9 mouse cellular contexts compared by ENCODE assay signal in the genomic region with DNA sequence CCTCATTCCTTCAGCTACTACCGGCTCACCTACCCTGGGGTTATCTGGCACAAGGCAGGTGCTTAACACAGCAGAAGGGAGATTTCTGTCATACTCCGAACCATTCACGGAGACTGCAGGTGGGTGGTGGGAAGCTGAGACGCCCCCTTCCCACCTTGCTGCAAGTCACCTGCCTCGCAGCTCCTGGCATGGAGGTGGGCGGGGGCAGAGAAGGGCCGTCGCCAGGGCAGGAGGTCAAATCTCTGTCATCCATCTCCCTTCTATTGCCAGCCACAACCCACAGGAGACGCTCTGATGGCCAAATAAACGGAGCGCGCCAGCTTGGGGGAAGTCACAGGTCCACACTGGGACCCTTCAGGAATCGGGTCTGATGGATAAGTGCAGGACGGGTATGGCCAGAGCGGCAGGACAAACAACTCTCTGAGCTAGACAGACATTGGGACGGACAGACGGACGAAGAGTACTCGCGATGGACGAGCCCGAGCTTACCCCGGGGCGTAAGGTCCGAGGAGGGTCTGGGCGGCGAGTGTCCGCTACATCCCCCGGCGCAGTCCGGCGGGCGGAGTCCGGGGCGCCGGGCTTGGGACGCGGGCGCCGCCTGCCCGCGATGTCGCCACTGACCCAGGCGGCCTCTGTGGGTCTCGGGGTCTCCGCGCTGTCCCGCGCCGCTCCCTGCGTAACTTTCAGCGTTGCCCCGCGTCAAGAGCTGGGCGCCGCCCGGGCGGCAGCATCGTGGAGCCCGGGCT. TPM values are rescaled to one million over a fixed set of nuclear protein-coding genes. Genes with fewer than 3 reads are reported as not detected.
DNase-seq lines count a peak whose midpoint lies in the region; ATAC-seq and TF ChIP-seq lines count a peak whose summit lies in the region.
"Had no signal": no experiment of that assay in that cellular context is flagged by ENCODE, and none has a peak within 500 bp of the region (broad histone marks: within the 10 kb centered on the region; RNA-seq: fewer than 3 reads in every experiment).

A gene (minus strand): TSS at position 535 of the 746 bp plus-strand sequence.

- H3K9ac ChIP-seq in heart, embryonic 12.5 days = peak within 1 kb of the TSS; percentile 64
- H3K9ac ChIP-seq in ES-Bruce4 (ENCODE audit: low read depth, poor library complexity, severe bottlenecking) = peak within 1 kb of the TSS; percentile 90
- H3K9ac ChIP-seq in forebrain, embryonic 16.5 days (replicated peaks; ENCODE audit: low read depth, low read length) = peak within 1 kb of the TSS; percentile 57
- peak within 1 kb of the TSS; percentile 42 for H3K9ac ChIP-seq in limb, embryonic 15.5 days

- TF ChIP-seq POLR2A in ES-Bruce4 (IDR thresholded peaks at IDR 0.05; ENCODE audit: insufficient read depth, low read length) = no peak

- H3K27ac ChIP-seq in heart, embryonic 12.5 days (ENCODE audit: poor library complexity, severe bottlenecking) = no peak within 1 kb of the TSS
- H3K27ac ChIP-seq in ES-Bruce4 (ENCODE audit: insufficient read depth, low read length) = no peak within 1 kb of the TSS
- no peak within 1 kb of the TSS for H3K27ac ChIP-seq in forebrain, embryonic 16.5 days (ENCODE audit: low read length)
- no peak within 1 kb of the TSS for H3K27ac ChIP-seq in limb, embryonic 15.5 days

- no peaks in the 10 kb centered on the region for H3K9me3 ChIP-seq in heart, embryonic 12.5 days (replicated peaks)
- H3K9me3 ChIP-seq in ES-Bruce4 (replicated peaks; ENCODE audit: control insufficient read depth, insufficient read depth, low read length, poor library complexity, severe bottlenecking) = no peaks in the 10 kb centered on the region
- H3K9me3 ChIP-seq in forebrain, embryonic 16.5 days (ENCODE audit: control insufficient read depth, low read length) = no peaks in the 10 kb centered on the region
- no peaks in the 10 kb centered on the region for H3K9me3 ChIP-seq in limb, embryonic 15.5 days

- 2% methylated on average over 60 of the region's 60 CpGs for WGBS in heart, embryonic 12.5 days
- under 1% methylated on average over 39 of the region's 60 CpGs for WGBS in forebrain, embryonic 16.5 days
- WGBS in limb, embryonic 15.5 days = under 1% methylated on average over 53 of the region's 60 CpGs

- H3K4me1 ChIP-seq in heart, embryonic 12.5 days (replicated peaks) = peaks cover 51% of the 10 kb centered on the region
- peaks cover 2% of the 10 kb centered on the region for H3K4me1 ChIP-seq in ES-Bruce4 (ENCODE audit: control insufficient read depth, insufficient read depth, low read length)
- peaks cover 25% of the 10 kb centered on the region for H3K4me1 ChIP-seq in forebrain, embryonic 16.5 days (replicated peaks; ENCODE audit: control insufficient read depth, insufficient read depth, low read length)
- peaks cover 17% of the 10 kb centered on the region for H3K4me1 ChIP-seq in limb, embryonic 15.5 days

- DNase-seq in heart, postnatal 4 days = no peak
- no peak for DNase-seq in urinary bladder, postnatal 25 days (ENCODE audit: low spot score)
- DNase-seq in yolk sac, embryonic 10.5 days (ENCODE audit: low spot score) = no peak

- peak within 1 kb of the TSS; percentile 100 for H3K4me2 ChIP-seq in heart, embryonic 12.5 days
- peak within 1 kb of the TSS; percentile 99 for H3K4me2 ChIP-seq in forebrain, embryonic 16.5 days (ENCODE audit: low read length)
- peak within 1 kb of the TSS; percentile 100 for H3K4me2 ChIP-seq in limb, embryonic 15.5 days

- no peak for TF ChIP-seq CTCF in ES-Bruce4 (IDR thresholded peaks at IDR 0.05; ENCODE audit: low read depth, low read length)

- TF ChIP-seq EP300 in ES-Bruce4 (IDR thresholded peaks at IDR 0.05; ENCODE audit: insufficient read depth, low read depth, low read length) = no peak

- no peaks in the 10 kb centered on the region for H3K36me3 ChIP-seq in heart, embryonic 12.5 days
- H3K36me3 ChIP-seq in ES-Bruce4 (ENCODE audit: control insufficient read depth, insufficient read depth, low read length, poor library complexity, severe bottlenecking) = no peaks in the 10 kb centered on the region
- no peaks in the 10 kb centered on the region for H3K36me3 ChIP-seq in forebrain, embryonic 16.5 days (ENCODE audit: control insufficient read depth, insufficient read depth)
- H3K36me3 ChIP-seq in limb, embryonic 15.5 days = no peaks in the 10 kb centered on the region

- ATAC-seq in heart, embryonic 12.5 days (ENCODE audit: insufficient number of reproducible peaks, low FRiP score) = no peak
- peak; percentile 1; the same call in 1 of the 2 replicates for ATAC-seq in forebrain, embryonic 16.5 days
- ATAC-seq in limb, embryonic 15.5 days (ENCODE audit: insufficient number of reproducible peaks, low FRiP score, low TSS enrichment, low read depth) = no peak
- ATAC-seq in megakaryocyte progenitor cell, adult 5-6 weeks (replicated peaks; ENCODE audit: poor library complexity) = no peak

- peak within 1 kb of the TSS; percentile 55 for H3K4me3 ChIP-seq in heart, embryonic 12.5 days
- H3K4me3 ChIP-seq in ES-Bruce4 (ENCODE audit: low read depth, low read length) = peak within 1 kb of the TSS; percentile 72
- peak within 1 kb of the TSS; percentile 61 for H3K4me3 ChIP-seq in forebrain, embryonic 16.5 days (replicated peaks; ENCODE audit: low read length)
- peak within 1 kb of the TSS; percentile 56 for H3K4me3 ChIP-seq in limb, embryonic 15.5 days

- peaks cover 86% of the 10 kb centered on the region for H3K27me3 ChIP-seq in heart, embryonic 12.5 days (replicated peaks)
- H3K27me3 ChIP-seq in ES-Bruce4 (ENCODE audit: control insufficient read depth, insufficient read depth, low read length, poor library complexity, severe bottlenecking) = peaks cover 3% of the 10 kb centered on the region; the same call in 1 of the 2 replicates
- H3K27me3 ChIP-seq in forebrain, embryonic 16.5 days (replicated peaks; ENCODE audit: control insufficient read depth, insufficient read depth, low read length) = peaks cover 39% of the 10 kb centered on the region
- peaks cover 92% of the 10 kb centered on the region for H3K27me3 ChIP-seq in limb, embryonic 15.5 days

RNA-seq across cellular contexts. Expression of the gene that starts here (rescaled TPM):
- 0.14 and 0.41 TPM in 2 replicates for polyA plus RNA-seq in heart, embryonic 12.5 days (2016; fragmentation: Nextera tagmentation; extraction: Ambion mirVana)
- total RNA-seq in heart, postnatal 4 days (2021) = 1 to 10 TPM; 1.3 to 1.7 TPM
- 4.5 TPM in 2 replicates for polyA plus RNA-seq in ES-Bruce4 (2011; ENCODE audit: insufficient read depth, insufficient read length, low read depth, missing spikeins)
- 0.11 and 0.43 TPM in 2 replicates for polyA plus RNA-seq in forebrain, embryonic 16.5 days (2015; fragmentation: Nextera tagmentation; extraction: Ambion mirVana)
- polyA plus RNA-seq in limb, embryonic 15.5 days (2015; fragmentation: Nextera tagmentation; extraction: Ambion mirVana) = not detected in 2 replicates
- not detected in 2 replicates for total RNA-seq in megakaryocyte progenitor cell, adult 5-6 weeks (2015)
- not detected in 2 replicates for total RNA-seq in megakaryocyte progenitor cell, adult 5-6 weeks (2017)
- polyA plus RNA-seq: gonadal fat pad, adult 2 months had no signal

Comparison
In these comparisons a context has a peak if more than half of its experiments do, and no peak if none do; other contexts are left out.
1. Peak in ATAC-seq, H3K4me3 ChIP-seq, H3K9ac ChIP-seq and H3K4me2 ChIP-seq in forebrain, embryonic 16.5 days; RNA of the gene not detected or under 1 TPM.